Mouse (Mus musculus): ENCODE results near the gene Wdr54.

GRCm38 (mm10) chr6:83171063-83171462 lies 14.9 kb upstream of the Wdr54 start:
- no peak for TF ChIP-seq POLR2A (IDR thresholded peaks at IDR 0.05; ENCODE audit: low read depth, low read length)
- TF ChIP-seq CTCF (IDR thresholded peaks at IDR 0.05; ENCODE audit: extremely low read depth, insufficient read depth, insufficient read length, insufficient replicate concordance): no peak

All from spleen, adult 2 months (tissue).